Mouse (Mus musculus): ENCODE data around the gene Olfr1302.

The Olfr1302 gene

DNA sequence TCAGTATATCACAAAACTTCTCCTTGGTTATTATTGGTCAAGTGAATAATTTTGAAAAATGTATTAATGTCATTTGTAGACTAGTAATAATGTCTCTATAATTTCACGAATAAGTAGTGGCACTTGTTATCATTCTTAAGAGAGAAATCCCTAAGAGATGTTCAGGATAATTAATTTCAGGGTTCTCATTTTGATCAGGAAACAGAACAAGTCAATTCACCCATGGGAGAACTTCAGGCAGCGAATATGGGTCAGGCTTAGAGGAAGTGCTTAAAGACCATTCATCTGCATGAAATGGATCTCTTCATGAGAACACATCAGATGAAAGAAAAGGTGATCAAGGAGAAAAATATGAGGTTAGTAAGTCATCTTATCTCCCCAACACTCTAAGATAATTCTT is at the start of gene Olfr1302:
TSS of gene Olfr1302 (plus strand) at position 301 of the 400 bp plus-strand sequence.
- no peak for DNase-seq (ENCODE audit: low spot score)

DNA sequence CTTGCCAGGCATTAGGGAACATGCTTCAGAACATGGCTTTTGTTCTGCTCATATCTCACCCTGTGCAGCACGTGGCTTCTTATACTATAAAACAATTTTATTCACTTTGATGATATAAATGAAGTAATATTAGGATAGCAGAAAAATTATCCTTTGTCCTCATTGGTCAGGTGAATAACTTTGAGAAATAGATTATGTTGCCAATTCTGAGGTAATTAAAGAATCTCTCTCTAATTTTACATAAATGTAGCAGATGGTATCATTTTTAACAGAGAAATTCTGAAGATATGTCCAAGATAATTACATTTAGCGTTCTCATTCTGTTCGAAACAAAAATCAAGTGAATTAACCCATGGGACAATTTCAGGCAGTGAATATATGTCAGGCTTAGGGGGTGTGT is 26.5 kb upstream of the Olfr1302 start, which contains the start of gene Olfr1301:
TSS of gene Olfr1301 (plus strand) at position 301 of the 400 bp plus-strand sequence.
- DNase-seq (ENCODE audit: low spot score) = no peak

DNA sequence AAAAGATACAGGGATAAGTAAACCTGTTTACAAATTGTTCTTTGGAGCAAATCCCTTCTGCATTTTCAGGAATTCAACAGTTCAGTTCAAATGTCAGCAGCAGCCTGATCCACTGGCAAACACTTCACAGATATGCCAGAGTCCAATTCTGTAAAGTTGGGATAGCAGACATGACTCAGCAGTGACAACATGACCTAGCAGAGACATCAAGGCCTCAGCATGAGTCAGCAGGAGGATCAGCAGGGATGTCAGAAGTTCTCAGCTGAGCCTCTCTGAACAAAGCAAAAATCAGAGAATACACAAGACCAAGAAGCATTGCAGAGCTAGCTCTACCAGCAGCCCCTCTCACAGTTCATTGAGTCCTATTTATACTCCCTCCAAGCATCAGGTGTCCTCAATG is 35.7 kb downstream of the Olfr1302 start:
- no peak for DNase-seq (ENCODE audit: low spot score)

GRCm38 (mm10) chr2:111820240-111820639 is 43.0 kb downstream of the Olfr1302 start, which contains the start of gene Olfr1303:
TSS of gene Olfr1303 (minus strand) at chr2:111820340.
- DNase-seq (ENCODE audit: low spot score) = no peak

All from ovary, adult 18-20 months (tissue).